Mouse (Mus musculus) c-Kit-positive CD71-negative TER-119-negative erythroid progenitor cells, embryonic 14.5 days (primary cell): Measurements from ENCODE around the gene Dao.

ENCODE experiments used
- DNase-seq: peaks from one replicate; pipeline ENCODE4 v3.0.0-alpha.2; 2013; ENCODE audit warnings: low read depth

Dao gene

DNA sequence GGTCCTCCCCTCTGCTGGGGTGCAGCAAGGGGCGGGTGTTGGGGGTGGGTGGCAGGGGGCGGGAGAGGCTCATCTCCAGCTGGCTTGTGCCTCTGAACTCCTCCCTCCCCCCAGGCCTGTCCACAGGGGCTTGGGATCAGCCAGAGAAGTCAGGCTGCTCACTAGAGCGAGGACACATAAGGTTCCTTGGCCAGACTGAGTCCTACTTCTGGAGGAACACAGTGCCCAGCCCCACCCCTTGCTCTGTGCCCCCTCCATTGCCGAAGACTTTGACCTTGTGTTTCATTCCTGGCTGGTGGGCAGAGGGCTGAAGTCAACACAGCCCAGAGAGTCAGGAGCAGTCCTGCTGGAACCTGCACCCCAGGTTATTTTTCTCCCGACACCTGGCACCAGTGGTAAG lies at the start of gene Dao:
Gene Dao, plus strand, starts transcription at position 162 of the 400 bp plus-strand sequence.
- no peak for DNase-seq

DNA sequence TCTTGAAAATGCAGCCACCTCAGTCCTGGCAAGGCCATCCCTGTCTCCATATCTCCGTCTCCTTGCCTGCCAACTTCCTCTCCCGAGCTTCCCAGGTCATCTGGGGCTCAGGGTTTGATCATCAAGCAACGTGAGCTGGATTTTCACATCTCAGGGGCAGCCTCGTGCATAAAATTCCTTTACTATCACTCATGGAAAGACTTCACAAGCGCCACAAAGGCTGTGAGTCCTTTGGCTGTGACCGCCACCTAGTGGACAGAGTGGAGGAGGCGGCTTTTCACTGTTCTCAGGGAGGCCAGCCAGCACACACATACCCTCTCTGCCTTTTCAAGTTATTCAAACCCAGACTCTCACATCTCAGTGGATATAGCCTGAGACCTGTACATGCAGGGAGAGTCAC lies 49.1 kb upstream of the Dao start:
- peak; percentile 86 for DNase-seq

DNA sequence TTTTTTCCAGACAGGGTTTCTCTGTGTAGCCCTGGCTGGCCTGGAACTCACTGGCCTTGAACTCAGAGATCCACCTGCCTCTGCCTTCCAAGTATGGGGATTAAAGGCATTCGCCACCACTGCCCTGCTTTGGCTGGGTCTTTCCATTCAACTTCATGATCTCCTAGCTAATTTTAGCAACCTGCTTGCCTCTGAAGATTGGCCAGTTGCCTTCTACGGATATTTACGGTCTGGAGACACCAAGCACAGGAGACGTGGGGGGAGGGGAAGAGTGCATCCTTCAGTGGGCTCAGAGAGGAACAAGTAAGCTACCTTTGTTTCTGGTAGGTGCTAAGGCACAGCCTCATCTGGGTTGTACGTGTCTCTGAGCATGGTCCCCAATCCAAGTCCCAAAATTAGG lies 48.2 kb upstream of the Dao start:
- DNase-seq, result no peak

DNA sequence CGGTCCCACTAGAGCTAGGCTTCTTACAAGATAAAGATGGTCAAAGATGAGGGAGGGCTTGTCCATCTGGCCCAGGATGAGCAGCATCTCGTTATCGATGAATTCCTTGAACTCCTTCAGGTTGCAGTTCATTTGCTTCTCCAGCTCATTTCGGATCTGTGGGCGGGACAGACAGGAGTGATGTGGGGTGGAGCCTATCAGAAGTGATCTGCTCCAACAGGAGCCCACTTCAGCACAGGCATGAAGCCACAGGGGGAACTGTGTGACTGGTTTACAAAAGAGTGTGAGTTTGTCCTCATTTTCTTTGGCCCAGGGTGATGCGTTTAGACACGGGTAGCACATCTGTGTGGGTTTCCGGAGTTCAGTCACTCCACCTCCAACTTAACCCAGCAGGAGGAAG lies 47.8 kb upstream of the Dao start:
- no peak for DNase-seq

DNA sequence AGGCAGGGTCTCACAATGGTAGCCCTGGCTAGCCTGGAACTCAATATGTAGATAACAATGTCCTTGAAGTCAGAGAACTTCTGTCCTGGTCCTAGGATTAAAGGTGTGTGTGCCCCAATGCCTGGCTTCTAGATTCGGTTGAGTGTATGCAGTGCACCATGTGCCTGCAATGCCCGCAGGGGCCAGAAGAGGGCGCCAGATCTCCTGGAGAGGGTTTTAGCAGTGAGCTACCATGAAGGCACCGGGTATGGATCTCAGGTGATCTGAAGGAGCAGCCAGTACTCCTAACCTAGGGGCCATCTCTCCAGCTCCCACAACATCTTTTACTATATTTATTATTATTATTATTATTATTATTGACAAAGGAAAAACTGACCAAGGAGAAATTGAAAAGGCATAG lies 47.0 kb upstream of the Dao start:
- DNase-seq, result peak; percentile 86

DNA sequence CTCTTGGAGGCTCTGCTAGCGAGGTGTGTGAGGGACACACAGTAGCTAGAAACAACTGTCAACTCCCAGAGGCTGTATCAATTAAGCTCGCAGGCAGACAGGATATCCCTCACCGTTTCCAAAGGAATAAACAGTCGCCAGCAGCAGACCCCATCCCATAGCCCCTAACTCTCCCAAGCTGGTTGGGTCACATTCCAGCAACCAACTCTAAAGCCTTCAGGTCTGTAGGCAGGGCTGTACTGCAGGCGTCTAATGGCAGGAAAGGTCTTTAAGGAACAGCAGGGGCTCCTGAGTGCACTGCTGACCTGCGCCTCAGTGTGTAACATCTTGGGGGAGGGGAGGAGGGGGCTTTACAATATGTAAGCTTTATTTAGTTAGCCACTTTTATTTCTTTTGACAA lies 44.5 kb upstream of the Dao start:
- no peak for DNase-seq

DNA sequence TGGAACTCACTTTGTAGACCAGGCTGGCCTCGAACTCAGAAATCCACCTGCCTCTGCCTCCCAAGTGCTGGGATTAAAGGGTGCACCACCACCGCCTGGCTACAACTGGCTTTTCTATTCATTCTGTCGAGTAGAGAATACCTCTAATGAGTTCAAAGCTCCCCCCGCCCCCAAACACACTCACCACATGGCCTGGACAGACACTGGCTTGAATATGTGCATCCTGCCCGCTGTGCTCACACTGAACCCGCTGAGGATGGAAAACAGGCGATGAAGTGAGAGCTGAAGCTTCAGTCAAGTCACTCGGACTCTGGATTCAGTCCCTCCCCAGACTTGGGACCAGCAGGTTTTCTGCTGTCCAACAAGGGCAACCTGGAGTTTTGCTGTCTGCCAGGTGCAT lies 43.1 kb upstream of the Dao start:
- no peak for DNase-seq

DNA sequence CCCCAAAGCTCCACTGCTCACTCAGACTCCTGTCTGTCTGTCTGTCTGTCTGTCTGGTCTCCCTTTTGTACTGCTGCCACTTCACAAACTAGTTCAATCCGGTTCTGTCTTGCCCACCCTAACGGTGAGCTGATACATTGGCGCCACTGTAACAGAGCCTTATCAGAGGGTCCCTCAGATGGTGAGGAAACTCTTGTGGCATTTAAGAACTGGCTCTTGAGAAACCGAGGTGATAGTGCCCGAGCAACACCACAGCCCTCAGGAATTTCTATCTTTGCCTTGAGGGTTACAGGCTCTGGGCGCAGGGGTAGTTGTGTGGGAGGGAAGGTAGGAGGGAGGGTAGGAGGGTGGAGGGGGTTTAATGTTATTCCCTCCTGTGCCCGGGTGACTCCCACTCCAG lies 41.7 kb upstream of the Dao start:
- no peak for DNase-seq

DNA sequence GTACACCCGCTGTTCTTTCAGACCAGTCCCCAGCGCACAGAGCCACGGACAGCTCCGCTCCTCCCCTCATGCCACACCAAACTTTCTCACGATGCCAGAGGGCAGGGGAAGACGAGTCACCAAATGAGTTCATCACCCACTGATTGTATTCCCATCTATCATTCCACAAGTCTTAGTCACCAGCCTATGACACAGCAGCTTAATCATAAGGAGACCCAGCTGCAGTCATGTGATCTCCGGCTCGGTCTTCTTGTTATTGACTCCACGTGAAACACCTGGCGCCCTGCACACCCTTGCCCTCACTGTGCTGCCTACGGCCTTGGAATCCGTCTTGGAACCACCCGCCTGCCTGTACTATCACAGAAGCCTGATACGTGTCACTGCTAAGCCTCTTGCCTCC lies 38.5 kb upstream of the Dao start:
- DNase-seq, result no peak

DNA sequence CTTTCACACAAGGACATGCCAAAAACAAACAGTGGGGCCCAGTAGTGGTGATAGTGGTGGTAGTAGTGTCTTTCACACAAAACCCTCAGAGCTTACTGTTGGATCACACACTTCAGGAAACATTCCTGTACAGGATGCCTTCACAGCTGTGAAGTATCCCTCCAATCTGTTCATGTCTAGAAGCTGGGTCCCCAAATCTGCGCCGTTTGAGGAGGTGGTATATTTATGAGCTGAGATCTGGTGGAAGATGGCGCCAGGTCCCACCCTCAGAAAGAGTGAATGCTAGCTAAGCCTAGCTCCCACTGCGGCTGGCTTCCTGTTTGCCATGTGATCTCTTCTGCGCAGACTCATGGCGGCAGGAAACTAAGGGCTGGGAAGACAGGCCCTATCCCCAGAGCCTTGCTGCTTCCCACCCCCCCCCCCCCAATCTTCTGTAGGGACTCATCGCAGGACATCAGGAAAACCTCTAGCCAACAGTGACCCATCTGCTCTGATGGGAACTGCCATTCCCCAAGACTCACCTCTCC lies 37.8 kb upstream of the Dao start:
- no peak for DNase-seq

DNA sequence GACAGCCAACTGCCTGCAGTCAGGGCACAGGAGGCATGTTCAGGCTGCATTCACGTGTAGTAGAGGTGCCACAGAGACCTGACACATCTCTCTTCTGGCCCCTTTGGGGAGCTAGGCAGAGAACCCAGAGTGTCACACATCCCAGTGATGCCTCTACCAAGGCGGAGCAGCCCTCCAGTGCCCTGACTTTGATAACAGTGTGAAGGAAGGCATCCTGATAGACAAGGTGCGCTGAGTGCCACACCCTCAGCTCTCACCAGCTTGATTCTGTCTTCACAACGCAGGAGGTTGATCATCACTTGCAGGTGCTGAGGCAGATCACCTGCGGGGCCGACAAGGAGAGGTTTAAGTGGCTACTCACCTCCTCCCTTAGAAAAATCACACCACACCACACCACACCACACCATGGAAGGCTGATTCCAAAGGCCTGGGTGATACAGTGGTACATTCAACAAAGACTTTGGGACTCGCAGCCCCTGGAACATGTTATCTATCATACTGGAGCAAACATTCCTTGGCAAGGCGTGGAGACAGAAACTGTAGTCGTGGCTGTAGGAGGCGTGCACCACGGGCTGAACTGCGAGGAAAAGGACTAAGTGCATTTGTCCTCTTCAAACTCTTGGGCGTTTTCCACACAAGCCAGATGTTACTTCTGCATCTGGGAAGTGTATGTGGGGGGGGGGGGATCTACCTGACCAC lies 36.9 kb upstream of the Dao start:
- DNase-seq, result no peak

DNA sequence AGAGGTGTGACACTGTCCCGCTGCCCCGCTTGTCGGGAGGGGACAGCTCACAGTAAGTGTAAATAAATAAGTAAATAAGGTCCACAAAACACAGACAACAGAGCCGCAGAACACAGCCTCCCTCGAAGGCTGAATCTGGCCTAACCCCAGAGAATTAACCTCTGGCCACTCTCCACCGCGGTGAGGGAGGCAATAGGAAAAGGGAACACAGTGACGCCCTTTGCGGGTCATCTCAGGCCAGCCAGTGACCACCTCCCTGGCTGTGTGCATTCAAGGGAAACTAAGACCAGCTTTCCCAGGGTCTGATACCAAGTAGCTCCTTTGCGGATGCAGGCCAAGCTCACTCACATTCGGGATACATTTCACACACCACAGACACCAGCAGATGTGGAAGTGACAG lies 35.1 kb upstream of the Dao start:
- DNase-seq, result no peak

DNA sequence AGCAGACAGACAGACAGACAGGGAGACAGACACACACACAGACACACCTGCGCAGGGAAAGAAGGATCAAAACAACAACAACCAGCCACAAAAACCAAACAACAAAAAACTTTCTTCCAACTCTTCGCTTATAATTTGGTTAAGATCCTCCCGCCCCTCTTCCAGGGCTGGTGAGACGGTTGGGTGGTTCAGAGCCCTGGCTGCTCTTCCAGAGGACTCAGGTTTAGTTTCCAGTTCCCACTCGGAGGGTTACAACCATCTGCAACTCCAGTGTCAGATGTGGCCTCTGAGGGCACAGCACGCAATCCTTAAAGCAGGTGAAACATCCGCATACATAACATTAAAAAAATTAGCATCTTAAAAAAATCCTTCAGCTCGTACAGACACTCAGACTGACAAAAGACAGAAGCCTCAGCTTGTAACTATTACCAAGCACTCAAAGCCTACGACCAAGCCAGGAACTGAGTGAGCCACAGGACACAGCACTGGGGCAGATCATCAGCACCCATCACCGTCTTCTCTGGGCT lies 32.0 kb upstream of the Dao start:
- DNase-seq, result no peak

DNA sequence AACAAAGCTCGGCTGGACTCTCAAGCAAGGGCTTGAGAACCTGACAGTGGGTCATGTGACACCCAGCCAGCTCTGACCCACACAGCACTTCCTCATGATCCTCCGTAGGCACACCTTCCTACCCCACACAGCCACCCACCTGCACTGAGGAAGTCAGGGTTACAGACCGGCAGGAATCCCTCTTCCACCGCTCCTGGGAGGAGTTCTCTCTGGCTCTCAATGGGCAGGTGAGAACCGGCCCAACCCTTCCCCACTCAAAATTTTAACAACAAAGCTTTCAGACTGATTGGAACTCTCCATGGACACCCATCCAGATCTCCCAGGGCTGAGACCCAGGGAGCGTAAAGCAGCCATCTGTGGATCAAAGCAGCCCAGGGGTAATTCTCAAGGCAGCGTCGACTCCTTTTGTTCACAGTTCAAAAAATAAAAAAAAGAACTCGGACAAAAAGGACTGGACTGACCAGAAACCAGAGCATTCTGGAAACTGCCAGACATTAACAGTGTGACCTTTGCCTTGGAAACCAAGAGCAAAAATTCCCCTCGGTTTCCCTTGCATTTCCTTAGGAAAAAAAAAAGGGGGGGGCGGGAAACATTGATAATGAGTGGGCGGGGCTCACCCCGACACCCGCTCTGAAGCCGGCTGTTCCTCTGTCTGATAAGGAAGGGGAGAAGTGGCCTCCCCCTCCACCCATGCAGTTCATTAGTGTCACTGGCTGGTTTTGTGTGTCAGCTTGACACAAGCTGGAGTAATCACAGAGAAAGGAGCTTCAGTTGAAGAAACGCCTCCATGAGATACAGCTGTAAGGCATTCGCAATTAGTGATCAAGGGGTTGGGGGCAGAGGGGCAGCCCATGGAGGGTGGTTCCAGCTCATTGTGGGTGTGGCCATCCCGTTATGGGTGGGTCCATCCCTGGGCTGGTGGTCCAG lies 30.7 kb upstream of the Dao start:
- DNase-seq, result no peak

DNA sequence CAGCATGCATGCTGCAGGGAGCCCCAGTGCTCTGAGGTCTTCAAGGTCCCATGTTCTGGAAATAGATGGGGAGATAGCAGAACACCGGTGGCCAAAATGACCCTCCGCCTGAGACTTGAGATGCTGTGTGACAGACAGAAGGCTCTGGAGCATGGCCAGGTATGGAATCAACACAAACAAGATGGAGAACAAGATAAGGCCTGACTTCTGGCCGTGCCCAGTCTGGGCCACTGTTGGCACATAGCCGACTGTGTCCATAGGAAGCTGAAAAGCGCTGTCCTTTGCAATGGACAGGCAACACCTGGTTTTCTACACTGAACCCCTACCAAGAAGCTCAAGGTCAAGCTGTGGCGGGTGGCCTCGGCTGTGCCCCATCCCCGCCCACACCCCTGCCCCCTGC lies 29.7 kb upstream of the Dao start:
- DNase-seq, result no peak

DNA sequence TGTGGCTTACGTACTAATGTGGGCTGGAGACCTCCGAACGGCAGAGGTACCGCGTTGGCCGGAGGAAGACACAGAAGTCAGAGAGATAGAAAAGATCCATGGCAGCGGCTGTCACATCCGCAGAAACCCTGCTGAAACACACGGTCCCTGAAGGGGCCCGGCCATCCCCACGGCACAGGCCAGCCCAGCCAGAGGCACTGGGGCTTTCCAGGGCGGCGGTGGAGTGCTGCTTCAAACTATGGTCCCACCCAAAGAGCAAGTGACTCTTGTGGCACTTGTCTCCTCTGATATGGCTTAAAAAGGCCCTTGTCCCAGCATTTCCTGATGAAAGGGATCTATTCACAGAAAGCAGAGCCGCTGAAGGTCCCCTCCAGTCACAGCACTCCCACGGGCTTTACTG lies 28.9 kb upstream of the Dao start:
- no peak for DNase-seq

DNA sequence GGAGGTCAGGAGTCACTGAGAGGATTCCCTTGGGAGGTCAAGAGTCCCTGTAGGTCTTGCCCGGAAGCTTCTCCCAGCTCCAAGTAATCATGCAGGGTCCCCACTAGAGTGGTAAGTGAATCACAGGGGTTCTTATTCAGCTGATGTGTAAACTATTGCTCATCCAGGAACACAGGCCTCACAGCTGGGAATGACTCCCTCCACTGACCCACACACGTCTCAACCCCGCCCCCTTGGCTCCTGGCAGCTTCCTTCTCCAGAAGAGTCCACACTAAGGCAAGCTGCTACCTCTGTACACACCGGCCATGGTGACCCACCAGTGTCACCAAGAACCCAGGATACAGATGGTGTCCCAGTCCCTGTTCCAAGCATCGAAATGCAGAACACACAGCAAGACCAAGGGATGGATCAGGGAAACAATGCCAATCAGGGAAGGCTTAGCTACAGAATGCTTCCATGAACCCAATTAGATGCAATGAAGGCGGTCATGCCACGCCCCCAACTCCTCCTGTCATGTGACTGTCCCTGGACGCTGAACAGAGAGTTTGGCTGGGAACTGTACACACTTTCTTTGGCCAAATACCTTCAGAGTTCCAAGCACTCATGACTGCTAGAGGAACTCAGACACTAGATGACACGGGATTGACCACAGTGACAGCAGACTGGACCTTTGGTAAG lies 27.8 kb upstream of the Dao start:
- no peak for DNase-seq

DNA sequence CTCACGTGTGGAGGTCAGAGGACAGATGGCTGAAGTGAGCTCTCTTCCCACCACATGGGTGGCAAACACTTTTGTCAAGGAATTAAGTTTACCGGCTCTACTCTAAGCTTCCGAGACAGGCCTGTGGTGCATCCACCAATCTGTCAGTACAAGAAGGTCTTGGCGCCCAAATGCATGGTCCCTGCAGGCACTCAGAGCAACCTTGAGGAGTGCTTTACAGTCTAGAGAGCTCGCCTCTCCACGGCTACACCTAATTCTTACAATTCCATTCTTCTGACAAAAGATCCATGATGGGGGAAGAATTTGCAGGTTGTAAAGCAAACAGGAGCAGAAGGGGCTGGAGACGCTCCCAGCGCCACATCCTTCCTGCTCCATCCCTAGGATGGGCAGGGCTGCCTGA lies 26.9 kb upstream of the Dao start:
- no peak for DNase-seq

DNA sequence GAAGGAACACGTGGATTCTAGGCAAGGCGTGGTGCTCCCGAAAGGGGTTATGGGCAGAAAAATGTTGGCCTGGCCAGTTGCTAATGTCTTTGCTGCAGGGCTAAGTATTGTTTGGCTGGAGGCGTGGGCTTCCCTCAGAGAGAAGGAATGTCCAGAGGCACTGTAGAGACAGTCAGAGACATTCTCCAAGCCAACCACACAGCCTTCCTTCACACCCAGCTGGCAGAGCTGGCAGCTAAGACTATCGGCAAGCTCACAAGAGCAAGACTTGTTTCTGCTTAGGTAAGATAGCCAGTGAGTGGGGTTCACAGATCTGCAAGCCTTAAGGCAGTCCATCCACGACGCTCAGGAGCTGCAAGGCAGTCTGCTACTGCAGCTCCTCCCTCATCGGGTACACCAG lies 26.2 kb upstream of the Dao start:
- DNase-seq, result no peak

DNA sequence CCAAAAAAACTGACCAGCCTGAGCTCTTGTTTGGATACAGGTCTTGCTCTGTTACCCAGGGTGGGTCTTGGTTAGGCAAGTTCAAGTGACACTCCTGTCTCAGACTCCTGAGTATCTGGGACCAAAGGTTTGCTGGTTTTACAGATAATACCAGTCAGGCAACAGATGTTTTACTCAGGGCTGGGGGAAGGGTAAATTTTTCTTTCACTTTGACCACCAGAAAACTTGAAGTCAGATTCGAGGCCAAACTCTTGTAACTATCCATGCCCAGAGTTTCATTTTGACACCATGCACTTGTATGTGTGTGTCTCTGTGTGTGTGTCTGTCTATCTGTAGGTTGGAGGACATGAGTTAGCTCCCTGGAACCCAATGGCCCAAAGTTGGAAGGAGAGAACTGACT lies 23.0 kb upstream of the Dao start:
- DNase-seq, result no peak

DNA sequence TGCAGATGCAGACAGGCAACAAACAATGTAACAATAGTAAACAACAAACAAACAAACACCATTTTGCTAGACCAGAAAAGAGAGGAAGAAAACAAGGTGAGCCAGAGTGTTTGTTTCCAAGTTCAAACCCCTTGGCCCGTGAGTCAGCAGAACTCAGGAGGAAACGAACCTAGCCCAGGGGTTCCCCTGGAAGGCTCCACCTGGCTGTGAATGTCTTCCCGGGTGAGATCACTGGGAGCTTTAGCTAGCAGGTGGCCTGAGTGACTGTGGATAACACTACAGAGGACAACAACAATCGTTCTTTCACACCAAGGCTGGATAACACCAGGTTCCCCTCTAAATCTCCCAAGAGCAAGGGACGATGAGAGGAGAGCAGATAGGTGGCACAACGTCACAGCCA lies 22.3 kb upstream of the Dao start:
- DNase-seq, result no peak

DNA sequence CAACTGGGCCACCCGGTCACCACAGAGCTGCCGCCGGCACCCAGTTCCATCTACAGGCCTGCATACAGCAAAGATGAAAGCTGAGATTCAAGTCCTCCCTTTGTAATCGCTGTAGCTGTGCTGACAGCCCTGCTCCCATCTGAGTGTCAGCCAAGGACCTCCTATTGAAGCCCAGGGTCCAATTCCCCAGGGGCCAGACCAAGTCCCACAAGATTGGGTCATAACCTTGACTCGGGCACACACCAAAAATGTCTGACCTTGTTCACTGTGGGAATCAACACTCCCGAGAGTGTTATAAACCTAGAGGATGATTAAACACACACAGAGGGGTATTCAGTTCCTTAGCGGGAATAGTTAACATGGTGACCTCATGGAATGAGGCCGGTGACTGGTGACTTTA lies 21.7 kb upstream of the Dao start:
- DNase-seq, result no peak

DNA sequence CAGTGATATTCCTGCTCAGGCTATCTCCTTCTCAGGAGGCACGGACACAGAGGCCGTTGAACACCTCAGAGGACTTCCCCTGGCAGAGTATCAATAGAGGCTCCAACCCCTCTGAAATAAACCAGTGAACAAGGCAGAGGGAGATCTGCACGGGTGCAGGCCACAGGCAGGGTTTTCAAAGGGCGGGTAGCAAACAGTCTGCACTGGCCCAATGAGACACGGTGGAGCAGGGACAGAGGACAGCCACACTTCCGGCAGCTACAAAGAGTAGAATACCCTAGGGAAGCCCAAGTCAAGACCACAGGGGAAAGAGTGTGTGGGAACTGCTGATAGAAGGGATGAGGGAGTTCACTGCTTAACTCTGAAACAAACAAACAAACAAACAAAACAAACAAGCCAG lies 20.0 kb upstream of the Dao start:
- no peak for DNase-seq
